Mouse (Mus musculus) CH12F3 (cell line): ENCODE data around the gene Gm20431.

Experiments used
- in situ Hi-C: fragments of 300-500 bp; cut with MboI; formaldehyde crosslinking; loops from 2 replicates; pipeline ENCODE4 v1.14.3; 2020; ENCODE audit warnings: low sequenced_read_pairs

The Gm20431 gene

DNA sequence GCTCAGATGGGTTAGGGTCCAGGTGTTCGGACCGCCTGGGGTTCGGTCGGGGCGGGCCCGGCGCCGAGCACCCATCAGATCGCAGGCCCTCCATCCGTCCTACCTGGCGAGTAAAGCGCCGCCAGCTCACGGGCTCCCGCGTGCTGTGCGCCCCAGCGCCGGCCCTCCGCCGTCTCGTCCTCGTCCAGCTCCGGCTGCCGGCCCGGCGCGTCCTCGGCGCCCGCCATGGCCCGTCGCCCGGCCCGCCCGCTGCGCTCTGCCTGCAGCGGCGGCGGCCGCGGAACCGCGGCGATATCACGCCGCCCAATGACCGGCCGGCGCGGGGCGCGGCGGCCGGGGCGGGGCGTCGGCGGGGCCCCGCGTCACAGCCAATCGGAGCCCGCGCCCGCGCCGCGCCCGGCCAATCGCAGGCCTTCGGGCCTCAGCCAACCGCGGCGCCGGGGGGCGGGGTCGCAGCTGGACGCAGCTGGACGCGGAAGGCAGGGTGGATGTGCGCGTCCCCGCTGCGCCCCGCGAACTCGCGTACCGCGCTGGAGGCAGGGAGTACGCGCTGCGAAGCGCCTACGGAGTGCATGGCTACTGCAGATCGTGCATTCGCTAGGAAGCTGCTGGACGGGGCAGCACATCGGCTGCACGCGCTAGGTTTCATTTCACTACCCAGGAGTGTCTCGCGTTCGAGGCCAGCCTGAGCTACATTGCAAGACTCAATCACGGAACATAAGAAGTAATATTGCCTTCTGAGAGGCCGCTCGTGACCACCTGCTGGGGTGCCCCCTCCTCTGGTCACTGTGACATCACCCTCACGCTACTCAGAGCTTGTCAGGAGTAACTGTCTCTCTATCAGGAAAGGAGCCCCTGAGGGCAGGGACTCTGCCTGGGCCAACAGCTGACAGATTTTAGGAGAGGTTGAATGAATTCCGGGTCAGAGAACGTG lies at the start of gene Gm20431:
Gene Gm20431, minus strand, starts transcription at position 227 of the 934 bp plus-strand sequence.
- in situ Hi-C loops: no loop called here

DNA sequence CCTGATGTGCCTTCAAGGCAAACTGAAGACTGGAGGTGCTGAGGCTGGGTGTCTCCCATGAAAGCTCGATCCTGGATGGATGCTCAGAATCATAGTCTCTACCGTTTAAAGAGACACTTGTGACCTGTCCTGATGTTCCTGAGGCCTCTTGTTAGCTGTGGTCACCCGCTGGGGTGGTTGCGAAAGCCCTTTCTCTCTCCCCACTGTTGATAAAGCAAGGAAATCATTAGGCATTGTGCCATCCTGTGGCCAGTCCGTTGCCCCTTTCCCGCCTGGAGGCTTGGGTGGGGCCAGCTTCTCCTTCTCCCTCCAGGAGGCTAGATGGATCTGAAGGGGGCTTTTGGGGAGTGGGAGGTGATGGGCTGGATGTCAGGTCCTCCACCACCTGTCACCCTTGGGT lies 49.3 kb upstream of the Gm20431 start:
- in situ Hi-C loops: no loop called here

DNA sequence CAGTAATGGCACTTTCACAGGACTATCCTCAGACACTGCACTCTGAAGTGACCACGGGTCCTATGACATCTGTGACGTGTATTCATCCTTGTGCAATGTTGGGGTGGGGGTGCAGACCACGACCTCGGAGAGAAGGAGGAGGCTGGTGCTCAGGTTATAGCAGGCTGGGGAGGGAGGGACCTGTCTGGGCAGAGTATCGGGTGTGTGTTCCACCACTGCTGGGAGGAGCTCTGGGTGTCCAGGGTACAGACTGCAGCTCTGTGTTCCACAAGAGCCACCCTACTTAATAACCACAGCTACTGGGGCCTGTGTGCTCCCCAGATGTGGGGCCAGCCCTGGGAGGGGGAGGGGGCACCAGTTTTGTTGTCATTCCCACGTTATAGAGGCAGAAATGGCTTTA lies 48.7 kb upstream of the Gm20431 start:
- in situ Hi-C loops: no loop called here

DNA sequence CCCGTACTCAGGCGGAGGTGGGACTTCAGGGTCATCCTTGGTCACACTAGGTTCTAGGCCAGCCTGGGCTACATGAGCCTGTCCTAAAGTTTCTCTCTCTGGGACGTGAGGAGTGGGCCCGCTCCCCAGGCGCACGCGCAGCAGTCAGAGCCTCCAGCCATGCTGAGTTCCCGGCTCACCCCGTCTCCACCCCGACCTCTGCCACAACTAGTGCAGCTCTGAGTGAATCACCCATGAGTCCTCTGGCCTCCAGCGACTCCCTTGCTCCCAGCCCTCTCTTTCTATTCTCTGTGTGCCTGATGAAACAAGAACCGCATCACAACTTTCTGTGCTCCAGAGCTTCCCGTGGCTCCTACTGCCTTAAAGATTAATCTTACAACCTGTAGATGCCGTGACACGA lies 47.1 kb upstream of the Gm20431 start:
- in situ Hi-C loops: no loop called here

DNA sequence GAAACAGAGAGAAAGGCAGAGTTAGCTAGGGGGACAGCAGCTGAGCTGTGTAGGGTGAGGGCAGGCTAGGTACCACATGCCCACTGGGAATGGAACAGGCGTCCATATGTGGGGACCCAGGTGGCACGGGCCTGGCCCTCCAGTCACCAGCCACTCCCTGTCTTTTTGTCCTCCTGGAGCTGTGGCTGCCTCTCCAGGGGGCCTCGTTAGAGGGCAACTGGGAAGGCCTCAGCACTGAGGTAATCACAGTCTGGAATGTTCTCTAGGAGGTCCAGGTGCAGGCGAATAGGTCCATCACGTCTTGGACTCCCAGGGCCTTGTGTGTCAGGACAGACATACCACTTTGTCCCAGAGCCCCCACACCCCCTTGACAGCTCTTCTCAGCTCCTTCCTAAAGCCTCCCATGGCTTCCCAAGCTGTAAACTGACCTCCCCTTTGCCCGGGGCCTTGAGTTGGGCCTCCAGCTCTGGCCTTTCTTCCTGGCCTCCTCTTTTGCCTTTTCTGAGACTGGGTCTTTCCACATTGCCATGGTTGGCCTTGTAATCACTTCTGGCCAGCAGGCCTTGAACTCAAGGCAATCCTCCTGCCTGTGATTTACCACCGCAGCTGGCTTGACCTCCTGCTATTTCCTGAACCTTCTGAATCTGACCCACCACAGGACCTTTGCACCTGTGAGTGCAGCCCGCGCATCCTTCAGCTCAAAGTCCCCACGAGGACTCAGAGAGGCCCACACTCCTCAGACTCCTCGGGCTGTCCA lies 45.1 kb upstream of the Gm20431 start:
- in situ Hi-C loops: no loop called here

DNA sequence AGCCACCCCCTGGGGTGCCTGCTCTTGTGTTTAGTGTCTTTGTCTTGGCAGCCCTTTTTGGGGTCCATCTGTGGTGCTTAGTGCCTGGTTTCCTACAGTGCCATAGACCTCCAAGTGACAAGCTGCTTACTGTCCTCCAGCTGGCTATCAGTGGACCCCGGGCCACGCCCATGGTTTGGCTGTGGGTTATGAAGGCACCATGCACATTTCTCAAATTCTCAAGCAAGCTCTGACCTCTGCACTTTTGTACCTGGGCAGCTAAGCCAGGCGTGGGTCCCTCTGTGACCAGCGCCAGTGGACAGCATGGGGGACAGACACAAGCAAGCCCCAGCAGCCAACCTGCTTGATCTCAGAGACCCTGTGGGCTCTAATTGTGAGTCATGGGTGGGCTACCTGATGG lies 43.1 kb upstream of the Gm20431 start:
- in situ Hi-C loops: no loop called here

DNA sequence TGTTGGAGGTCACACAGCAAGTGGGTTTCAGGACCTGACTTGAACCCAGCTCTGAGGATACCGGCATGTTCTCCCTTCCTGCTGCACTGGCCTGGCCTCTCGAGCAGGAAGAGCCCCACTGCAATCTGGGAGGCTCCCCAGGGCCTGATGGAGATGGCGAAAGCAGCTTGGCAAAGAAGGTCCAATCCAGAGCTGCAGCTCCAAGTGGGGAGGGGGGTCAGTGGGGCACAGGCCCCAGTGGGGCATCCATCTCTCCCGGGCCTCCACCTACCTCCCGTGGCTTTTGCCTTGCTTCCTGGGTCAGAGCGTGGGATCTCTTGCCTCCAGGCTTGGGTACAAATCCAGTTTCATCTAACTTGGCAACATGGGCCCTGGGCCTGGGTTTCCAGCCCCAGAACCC lies 40.8 kb upstream of the Gm20431 start:
- in situ Hi-C loops: no loop called here

DNA sequence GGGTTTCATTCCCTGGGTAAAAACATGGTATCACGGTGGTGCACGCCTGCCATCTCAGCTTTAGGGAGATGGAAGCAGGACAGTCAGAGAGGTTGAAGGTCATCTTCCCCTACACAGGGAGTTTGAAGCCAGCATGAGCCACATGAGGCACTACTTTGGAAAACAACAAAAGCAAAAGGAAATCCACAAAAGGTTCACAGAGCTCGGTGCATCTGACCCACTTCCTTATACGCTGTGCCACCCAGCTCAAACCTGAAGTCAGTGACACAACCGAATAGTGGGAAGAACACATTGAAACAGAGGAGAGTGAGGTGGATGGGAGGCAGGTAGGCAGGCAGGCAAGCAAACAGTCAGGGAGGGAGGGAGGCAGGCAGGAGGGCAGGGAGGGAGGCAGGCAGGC lies 40.2 kb upstream of the Gm20431 start:
- in situ Hi-C loops: no loop called here

DNA sequence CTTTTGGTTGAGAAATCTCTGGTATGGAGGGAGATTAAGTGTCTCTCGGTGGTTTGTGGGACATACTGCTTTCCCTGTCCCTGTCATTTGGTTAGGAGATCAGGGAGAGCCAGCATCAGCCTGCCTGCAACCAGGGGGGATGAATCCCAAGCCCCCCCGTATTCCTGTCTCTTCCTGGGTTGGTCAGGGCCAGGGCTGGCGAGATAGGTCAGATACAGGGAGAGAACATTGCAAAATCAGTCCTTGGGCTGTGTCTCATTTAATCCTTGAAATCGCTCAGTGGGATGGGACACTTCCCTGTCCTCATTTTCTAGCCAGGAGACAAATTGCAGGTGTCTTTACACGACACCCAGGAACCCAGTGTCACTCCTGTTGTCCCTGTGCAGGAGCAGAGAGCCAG lies 38.7 kb upstream of the Gm20431 start:
- in situ Hi-C loops: no loop called here

DNA sequence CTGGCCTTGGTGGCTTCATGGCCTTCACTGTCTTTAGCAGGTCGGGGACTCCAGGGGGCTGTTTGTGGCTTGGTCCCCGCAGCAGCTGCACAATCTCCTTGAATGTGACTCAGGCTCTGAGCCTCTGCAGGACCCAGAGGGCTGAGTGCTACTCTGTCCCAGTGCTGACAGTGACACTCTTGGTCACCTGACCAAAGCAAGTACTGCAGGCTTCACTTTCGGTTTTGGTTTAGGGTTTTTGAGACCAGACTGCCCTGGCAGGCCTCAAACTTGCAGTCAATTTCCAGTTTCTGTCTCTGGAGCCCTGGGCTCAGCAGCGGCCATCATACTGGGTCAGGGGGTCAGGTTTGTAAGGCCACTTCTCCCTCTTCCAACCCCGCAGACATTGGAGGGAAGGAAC lies 36.6 kb upstream of the Gm20431 start:
- in situ Hi-C loops: no loop called here

DNA sequence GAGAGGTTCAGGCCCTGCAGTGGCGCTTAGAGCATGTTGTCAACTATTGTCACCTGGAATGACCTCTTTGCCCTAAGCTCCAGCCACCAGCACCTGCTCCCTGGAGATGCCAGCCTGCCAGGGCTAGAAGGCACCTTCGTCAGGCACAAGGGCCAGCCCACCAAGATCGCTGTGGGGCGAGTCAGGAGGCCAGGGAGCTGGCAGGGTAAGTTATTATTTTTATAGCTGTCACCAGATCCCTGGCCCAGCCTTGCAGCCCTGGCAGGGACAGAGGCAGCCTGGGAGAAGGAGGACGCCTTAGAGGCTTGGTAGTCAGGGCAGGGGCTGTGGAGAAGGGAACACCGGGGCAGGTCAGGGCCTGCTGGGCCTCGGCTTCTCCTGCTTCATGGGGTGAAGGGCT lies 34.8 kb upstream of the Gm20431 start:
- in situ Hi-C loops: no loop called here

DNA sequence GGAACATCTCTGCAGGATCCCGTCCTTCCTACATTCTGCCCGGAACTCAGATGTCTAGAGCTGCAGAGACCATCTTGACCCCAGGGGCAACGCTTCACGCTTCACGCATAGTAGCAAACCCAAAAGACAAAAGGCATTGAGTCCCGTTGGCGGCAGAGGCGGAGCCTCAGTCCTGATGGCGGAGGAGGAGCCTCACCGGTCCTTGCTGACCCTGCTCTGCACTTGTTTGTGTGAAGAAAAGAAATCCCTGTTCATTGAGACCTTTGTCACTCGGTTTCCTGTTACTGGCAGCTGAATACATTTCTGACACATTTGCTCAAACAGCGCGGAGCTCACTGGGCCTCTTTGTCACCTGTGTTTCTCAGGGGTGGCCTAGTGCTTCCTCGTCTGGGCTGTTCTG lies 34.2 kb upstream of the Gm20431 start:
- in situ Hi-C loops: no loop called here

DNA sequence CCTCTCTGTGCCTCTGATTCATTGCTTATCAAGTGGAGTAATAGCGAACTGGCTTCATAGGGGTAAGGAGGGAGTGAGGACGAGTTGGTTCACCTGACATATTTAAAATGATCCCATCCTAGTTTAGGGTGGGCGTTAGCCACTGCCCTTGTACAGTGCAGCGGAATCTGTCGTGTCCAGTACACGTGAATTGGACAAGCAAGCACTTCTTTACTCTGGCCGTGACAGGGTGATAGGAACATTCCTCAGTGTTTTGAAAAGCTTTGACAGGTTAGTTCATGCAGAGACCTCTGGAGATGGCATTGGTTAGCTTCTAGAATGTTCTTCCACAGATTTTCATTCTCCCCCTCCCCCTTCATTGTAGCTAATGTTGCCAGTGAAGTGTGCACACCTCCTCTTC lies 33.7 kb upstream of the Gm20431 start:
- in situ Hi-C loops: no loop called here

DNA sequence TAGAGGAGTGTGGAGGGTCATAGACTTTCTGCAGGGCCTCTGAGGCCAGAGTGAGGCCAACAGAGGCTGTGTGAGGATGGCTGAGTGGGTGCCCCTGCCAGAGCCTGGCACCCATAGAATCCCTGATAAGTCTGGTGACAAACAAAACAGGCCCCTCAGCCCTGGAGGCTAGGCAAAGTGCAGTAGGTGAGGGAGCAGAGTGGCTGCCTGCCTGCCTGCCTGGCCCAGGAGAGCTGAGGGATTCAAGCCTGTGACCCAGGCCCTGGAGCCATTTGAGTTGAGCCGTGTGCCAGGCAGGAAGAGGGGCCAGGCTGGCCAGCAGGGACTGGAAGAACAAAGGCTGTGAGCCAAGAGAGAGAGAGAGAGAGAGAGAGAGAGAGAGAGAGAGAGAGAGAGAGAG lies 32.9 kb upstream of the Gm20431 start:
- in situ Hi-C loops: no loop called here

DNA sequence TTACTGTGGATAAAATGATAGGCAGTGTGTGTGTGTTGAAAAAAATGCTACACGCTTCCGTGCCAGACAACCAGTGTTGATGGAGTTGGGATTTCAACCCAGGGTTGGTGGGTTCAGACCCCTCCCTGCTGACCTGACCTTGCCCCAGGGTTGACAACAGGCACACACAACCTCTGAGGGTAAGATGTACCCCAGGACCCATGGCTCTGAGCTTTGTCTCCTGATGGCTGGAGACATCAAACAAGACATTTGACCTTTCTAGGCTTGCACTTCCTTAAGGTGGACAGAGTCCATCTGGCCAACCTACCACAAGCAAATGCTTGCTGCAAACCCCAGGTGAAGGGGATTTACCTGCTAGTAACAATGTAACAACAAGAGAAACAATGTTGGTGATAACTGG lies 32.2 kb upstream of the Gm20431 start:
- in situ Hi-C loops: no loop called here

DNA sequence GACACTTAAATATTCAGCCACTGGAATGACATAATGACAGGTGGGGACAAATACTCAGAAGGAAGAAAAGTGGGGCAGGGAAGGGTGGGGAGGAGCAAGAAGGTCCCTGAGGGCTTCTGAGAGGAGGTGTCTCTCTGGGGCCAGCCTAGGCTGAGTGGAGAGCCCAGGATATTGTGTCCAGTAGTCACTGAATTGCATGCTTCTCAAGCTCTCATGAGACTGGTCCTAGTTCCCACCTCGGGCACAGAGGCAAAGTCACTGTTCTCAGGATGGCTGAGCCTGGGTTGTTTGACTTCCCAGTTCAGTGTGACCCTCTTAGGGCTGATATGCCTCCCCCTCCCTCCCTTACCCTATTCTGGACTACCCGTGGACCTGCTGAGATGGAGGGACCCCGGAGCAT lies 31.5 kb upstream of the Gm20431 start:
- in situ Hi-C loops: no loop called here

DNA sequence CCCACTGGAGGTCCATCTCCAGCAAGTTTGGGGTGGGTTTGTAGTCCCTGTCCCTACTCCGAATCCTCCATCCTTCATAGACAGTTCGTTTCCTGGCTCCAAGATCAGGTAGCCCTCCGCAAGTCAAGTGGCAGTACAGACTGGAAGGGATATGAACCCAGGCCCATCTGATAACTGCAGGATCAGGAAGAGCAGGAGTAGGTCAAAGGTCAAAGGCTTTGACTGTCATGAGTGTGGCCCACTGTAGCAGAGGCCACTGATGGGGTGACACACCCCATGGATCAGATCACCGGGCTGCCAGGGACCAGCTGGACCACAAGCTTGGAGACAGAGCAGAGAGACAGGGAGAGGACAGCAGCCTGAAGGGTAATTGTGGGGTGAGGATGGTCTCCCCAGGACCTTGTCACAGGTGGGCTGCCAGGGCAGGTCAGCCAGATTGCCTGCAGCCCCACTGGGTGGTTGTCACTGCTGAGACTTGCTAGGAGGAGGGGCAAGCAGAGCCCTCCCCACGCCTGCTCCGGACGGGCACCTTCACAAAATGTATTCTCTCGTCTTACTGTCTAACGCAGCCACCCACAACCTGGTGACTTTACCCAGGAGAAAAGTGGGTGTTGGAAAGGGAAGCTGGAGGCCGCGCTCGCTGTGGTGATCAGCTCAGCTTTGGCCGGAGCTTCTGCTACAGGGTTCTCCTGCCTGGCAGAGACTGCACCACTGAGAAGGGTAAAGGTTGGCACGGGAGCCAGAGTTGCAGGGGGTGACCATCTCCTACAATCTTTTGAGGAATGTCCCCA lies 30.8 kb upstream of the Gm20431 start:
- in situ Hi-C loops: no loop called here

DNA sequence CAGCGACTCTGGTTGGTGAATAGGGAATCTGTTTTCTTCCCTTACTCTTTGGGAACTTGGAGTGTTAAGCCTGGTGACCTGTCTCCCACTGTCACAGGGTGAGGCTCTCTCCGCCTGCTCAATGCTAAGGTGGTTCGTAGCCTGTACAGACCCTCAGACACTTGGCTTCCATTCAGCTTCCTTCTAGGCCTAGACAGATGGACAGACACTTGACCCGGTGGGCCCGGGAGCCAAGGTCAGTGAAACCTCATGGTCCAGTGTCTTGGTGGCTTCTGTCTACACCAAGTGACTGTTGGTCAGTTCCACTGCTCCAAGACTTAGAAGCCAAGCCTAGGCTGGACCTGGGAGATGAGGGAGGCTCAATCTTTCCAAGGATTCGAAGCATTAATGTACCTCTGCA lies 30.1 kb upstream of the Gm20431 start:
- in situ Hi-C loops: no loop called here

DNA sequence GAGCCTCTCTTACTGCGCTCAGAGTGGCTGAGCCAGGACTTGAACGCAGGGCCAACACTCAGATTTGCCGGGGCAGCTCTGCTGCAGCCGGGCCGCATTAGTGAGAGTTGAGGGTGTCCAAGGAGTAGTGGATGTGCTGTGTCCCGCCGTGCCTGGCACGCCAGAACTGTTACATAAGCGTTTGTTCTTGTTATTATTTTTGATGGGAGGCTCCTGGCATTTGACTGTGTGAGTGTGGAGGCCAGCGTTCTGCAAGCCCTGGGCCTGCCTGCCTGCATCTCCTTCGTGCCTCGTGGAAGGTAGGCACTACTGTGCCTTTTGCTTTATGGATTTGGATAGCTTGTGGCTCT lies 29.6 kb upstream of the Gm20431 start:
- in situ Hi-C loops: no loop called here

DNA sequence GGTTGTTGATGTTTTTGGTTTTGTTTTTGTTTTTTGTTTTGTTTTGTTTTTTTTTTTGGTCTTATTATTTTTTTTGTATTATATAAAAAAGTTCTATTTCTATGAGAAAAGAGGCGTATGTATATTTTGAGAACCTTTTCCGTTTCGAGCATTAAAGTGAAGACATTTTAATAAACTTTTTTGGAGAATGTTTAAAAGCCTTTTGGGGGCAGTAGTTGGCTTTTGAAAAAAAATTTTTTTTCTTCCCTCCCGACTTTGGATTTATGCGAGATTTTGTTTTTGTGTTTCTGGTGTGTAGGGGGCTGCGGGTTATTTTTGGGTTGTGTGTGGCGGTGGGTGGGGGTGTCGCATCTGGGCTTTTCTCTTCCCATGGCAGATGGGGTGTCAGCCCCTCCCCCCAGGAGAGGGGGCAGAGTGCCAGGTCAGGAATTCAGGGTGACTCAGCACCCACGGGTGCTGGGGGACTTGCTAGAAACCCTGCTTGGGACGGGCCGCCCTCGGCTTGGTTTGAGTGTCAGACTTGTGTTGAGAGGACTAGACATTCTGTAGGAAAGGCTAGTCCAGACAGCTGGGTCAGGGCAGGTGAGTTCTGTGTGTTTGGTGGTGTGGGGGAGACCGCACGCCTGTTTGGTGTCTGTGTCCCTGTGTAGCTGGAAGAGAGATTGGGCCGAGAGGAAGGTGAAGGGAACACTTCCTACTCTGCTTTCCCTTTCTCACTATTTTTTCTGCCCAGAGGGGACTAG lies 29.1 kb upstream of the Gm20431 start:
- in situ Hi-C loops: no loop called here
